13 mouse cellular contexts compared by ENCODE assay signal in genomic region chr7:83140216-83140615, GRCm38 (mm10).
DNase-seq lines count a peak whose midpoint lies in the region; ATAC-seq and TF ChIP-seq lines count a peak whose summit lies in the region.
"Had no signal": no experiment of that assay in that cellular context is flagged by ENCODE, and none has a peak within 500 bp of the region (broad histone marks: within the 10 kb centered on the region; RNA-seq: fewer than 3 reads in every experiment).

No protein-coding gene starts in this region.

- no peak overlapping the region for H3K27ac ChIP-seq in MEL (ENCODE audit: control insufficient read depth, low read depth, low read length)
- no peak overlapping the region for H3K27ac ChIP-seq in hindbrain, embryonic 14.5 days
- H3K27ac ChIP-seq: forebrain, embryonic 10.5 days; hindbrain, postnatal 0 days; midbrain, embryonic 10.5 days had no signal

- no peak for ATAC-seq in hindbrain, embryonic 14.5 days (ENCODE audit: low FRiP score)
- ATAC-seq: hindbrain, postnatal 0 days had no signal

- TF ChIP-seq RAD21 in MEL (IDR thresholded peaks at IDR 0.05; ENCODE audit: low read depth, low read length) = no peak

- 0 out of 4 replicates have a peak, but pooled peaks cover 0 to 2% of the 10 kb centered on the region in 2 experiments for H3K27me3 ChIP-seq in MEL (ENCODE audit: control insufficient read depth in 1 of 2, insufficient read depth in 2 of 2, low read length in 2 of 2)
- H3K27me3 ChIP-seq in hindbrain, embryonic 14.5 days (ENCODE audit: control insufficient read depth, insufficient read depth, low read length) = no peaks in the 10 kb centered on the region

- no peak for TF ChIP-seq EP300 in MEL (IDR thresholded peaks at IDR 0.05; ENCODE audit: low read depth in 1 of 2, low read length in 2 of 2)

- no peaks in the 10 kb centered on the region for H3K9me3 ChIP-seq in MEL (replicated peaks; ENCODE audit: insufficient read depth, low read length)
- H3K9me3 ChIP-seq in hindbrain, embryonic 14.5 days (ENCODE audit: control insufficient read depth, low read length) = no peaks in the 10 kb centered on the region
- H3K9me3 ChIP-seq: forebrain, embryonic 10.5 days; midbrain, embryonic 10.5 days had no signal

- DNase-seq in cerebellum, postnatal 10 days = peak; percentile 23
- DNase-seq in cerebellum, adult 9-11 months = no peak
- DNase-seq in MEL (ENCODE audit: low read depth, low spot score) = peak; percentile 7
- DNase-seq in heart, adult 8-10 months (ENCODE audit: low spot score) = peak; percentile 38
- peak; percentile 61 to 65 for DNase-seq in kidney, postnatal 36 days
- DNase-seq in hindbrain, embryonic 14.5 days (ENCODE audit: low spot score) = no peak
- DNase-seq in spleen, postnatal 10 days (ENCODE audit: low spot score in 2 of 2) = no peak
- DNase-seq in neural tube, embryonic 10.5 days (ENCODE audit: extremely low spot score, low spot score) = no peak
- DNase-seq: lung, adult 2 months; right cerebral cortex, adult 18-20 months had no signal

- H3K9ac ChIP-seq in MEL (ENCODE audit: control insufficient read depth, low read depth, low read length, poor library complexity, severe bottlenecking) = no peak overlapping the region
- H3K9ac ChIP-seq in hindbrain, embryonic 14.5 days = no peak overlapping the region

- 52% methylated on average over 4 of the region's 4 CpGs for WGBS in hindbrain, embryonic 14.5 days

- TF ChIP-seq CTCF in MEL (IDR thresholded peaks at IDR 0.05 in 2 of 3, conservative IDR thresholded peaks at IDR 0.05 in 1 of 3; ENCODE audit: control insufficient read depth in 1 of 3, insufficient read depth in 1 of 3, low read depth in 2 of 3, low read length in 3 of 3, poor library complexity in 1 of 3, severe bottlenecking in 1 of 3) = no peak

- TF ChIP-seq POLR2A in MEL (IDR thresholded peaks at IDR 0.05; ENCODE audit: control insufficient read depth in 1 of 2, insufficient read depth in 1 of 2, low read depth in 1 of 2, low read length in 2 of 2, poor library complexity in 1 of 2) = no peak

- H3K4me1 ChIP-seq in MEL (ENCODE audit: control insufficient read depth in 1 of 2, insufficient read depth in 2 of 2, low read length in 2 of 2) = peaks cover 2 to 17% of the 10 kb centered on the region in 2 experiments; a peak in 3 of 4 replicates
- H3K4me1 ChIP-seq in hindbrain, embryonic 14.5 days (replicated peaks; ENCODE audit: control insufficient read depth, insufficient read depth, low read length) = no peaks in the 10 kb centered on the region

- H3K4me3 ChIP-seq in MEL (ENCODE audit: control insufficient read depth in 1 of 2, insufficient read depth in 1 of 2, low read depth in 2 of 2, low read length in 2 of 2) = no peak overlapping the region
- H3K4me3 ChIP-seq in hindbrain, embryonic 14.5 days (replicated peaks; ENCODE audit: low read length) = no peak overlapping the region
- H3K4me3 ChIP-seq: forebrain, embryonic 10.5 days; midbrain, embryonic 10.5 days had no signal

- peaks cover 0 to 12% of the 10 kb centered on the region in 2 experiments; a peak in 2 of 4 replicates for H3K36me3 ChIP-seq in MEL (ENCODE audit: control insufficient read depth in 1 of 2, insufficient read depth in 2 of 2, low read length in 2 of 2)
- no peaks in the 10 kb centered on the region for H3K36me3 ChIP-seq in hindbrain, embryonic 14.5 days (replicated peaks; ENCODE audit: control insufficient read depth, insufficient read depth)
- H3K36me3 ChIP-seq: forebrain, embryonic 10.5 days; midbrain, embryonic 10.5 days had no signal

- H3K4me2 ChIP-seq in hindbrain, embryonic 14.5 days (replicated peaks) = no peak overlapping the region

- H3K79me2 ChIP-seq in MEL (ENCODE audit: control insufficient read depth, insufficient read depth, low read length, poor library complexity) = no peaks in the 10 kb centered on the region

TF ChIP-seq in MEL, 35 proteins besides CTCF, POLR2A, EP300 and RAD21:
- TF ChIP-seq NRF1 (IDR thresholded peaks at IDR 0.05; ENCODE audit: insufficient read depth, low read depth, low read length, poor library complexity, severe bottlenecking) (no peak), MAFK (IDR thresholded peaks at IDR 0.05; ENCODE audit: borderline replicate concordance, low read depth, low read length) (no peak), MAX (IDR thresholded peaks at IDR 0.05; ENCODE audit: low read length) (no peak), ZNF384 (IDR thresholded peaks at IDR 0.05; ENCODE audit: low read depth, low read length) (no peak), USF1 (IDR thresholded peaks at IDR 0.05; ENCODE audit: low read depth, low read length) (no peak), E2F4 (IDR thresholded peaks at IDR 0.05; ENCODE audit: borderline replicate concordance, low read depth, low read length) (no peak), ELF1 (IDR thresholded peaks at IDR 0.05; ENCODE audit: low read depth, low read length) (no peak)

Comparison
In these comparisons a context has a peak if more than half of its experiments do, and no peak if none do; other contexts are left out.
1. DNase-seq: peak in cerebellum, postnatal 10 days (2 of 2), MEL (single experiment), heart, adult 8-10 months (single experiment) and kidney, postnatal 36 days (2 of 2); none in cerebellum, adult 9-11 months (single experiment), hindbrain, embryonic 14.5 days (single experiment), spleen, postnatal 10 days (0 of 2) and neural tube, embryonic 10.5 days (single experiment).